Mouse (Mus musculus) kidney, adult 2 months (tissue): ENCODE data around the gene Ap2a1. TPM values are rescaled to one million over a fixed set of nuclear protein-coding genes. Genes with fewer than 3 reads are reported as not detected.

ENCODE experiments used
- DNase-seq: peaks from one replicate; pipeline ENCODE4 v3.0.0; 2021
- H3K27ac ChIP-seq: fragments of 200-500 bp; 2 replicates; pipeline ENCODE4 v1.5.1; 2012; ENCODE audit warnings: low read depth, low read length, control low read depth, inconsistent platforms; ENCODE audit not compliant: insufficient read depth
- H3K27me3 ChIP-seq: fragments of 200-500 bp; replicated peaks from 2 replicates; pipeline ENCODE4 v1.6.1; 2012; ENCODE audit warnings: mild to moderate bottlenecking, moderate library complexity, low read length, inconsistent platforms; ENCODE audit not compliant: control insufficient read depth, insufficient read depth
- H3K36me3 ChIP-seq: fragments of 200-500 bp; 2 replicates; pipeline ENCODE4 v1.6.1; 2012; ENCODE audit warnings: mild to moderate bottlenecking, moderate library complexity, low read length, inconsistent platforms; ENCODE audit not compliant: control insufficient read depth, insufficient read depth
- H3K4me1 ChIP-seq: fragments of 200-500 bp; 2 replicates; pipeline ENCODE4 v1.6.1; 2011; ENCODE audit warnings: low read length; ENCODE audit not compliant: control insufficient read depth, insufficient read depth
- H3K4me3 ChIP-seq: fragments of 200-500 bp; 2 replicates; pipeline ENCODE4 v1.5.1; 2011; ENCODE audit warnings: mild to moderate bottlenecking, low read depth, low read length, control low read depth; ENCODE audit not compliant: insufficient read depth
- CTCF ChIP-seq: fragments of 200-500 bp; conservative IDR thresholded peaks from 2 replicates; pipeline ENCODE4 v1.5.1; 2011; ENCODE audit warnings: low read depth, mild to moderate bottlenecking, control low read depth, low read length, moderate library complexity, mixed read lengths; ENCODE audit not compliant: insufficient read depth, insufficient read length
- POLR2A ChIP-seq: fragments of 200-500 bp; IDR thresholded peaks from one replicate; pipeline ENCODE4 v1.6.1; 2011; ENCODE audit warnings: low read depth, low read length, control low read depth
- WGBS: fragments of 180-500 bp; shearing (Covaris S2); methylation state at CpG from one replicate; pipeline ENCODE4 v1.1.7; 2018; 5-methylcytosine and 5-hydroxymethylcytosine counted together
- polyA plus RNA-seq: library from polyadenylated mRNA; depleted of rRNA; stranded (reverse); fragments of >200 nt; gene quantifications from 2 replicates; pipeline ENCODE4 v1.2.3, GENCODE M21; 2012

The Ap2a1 gene
- polyA plus RNA-seq, 1 experiment = 58.0 TPM

- Histone ChIP-seq H3K4me1 (peaks cover 22% of the 10 kb centered on the region), H3K4me3 (peak overlapping the region; percentile 84), H3K27ac (peak overlapping the region; percentile 99), H3K27me3 (no peaks in the 10 kb centered on the region), H3K36me3 (no peaks in the 10 kb centered on the region)
- no peak for TF ChIP-seq CTCF
- DNase-seq = no peak
- WGBS = 18% methylated on average over 10 of the region's 10 CpGs
Measured at GRCm38 (mm10) chr7:44855036-44855435, 74.3 kb downstream of the Ap2a1 start.

DNA sequence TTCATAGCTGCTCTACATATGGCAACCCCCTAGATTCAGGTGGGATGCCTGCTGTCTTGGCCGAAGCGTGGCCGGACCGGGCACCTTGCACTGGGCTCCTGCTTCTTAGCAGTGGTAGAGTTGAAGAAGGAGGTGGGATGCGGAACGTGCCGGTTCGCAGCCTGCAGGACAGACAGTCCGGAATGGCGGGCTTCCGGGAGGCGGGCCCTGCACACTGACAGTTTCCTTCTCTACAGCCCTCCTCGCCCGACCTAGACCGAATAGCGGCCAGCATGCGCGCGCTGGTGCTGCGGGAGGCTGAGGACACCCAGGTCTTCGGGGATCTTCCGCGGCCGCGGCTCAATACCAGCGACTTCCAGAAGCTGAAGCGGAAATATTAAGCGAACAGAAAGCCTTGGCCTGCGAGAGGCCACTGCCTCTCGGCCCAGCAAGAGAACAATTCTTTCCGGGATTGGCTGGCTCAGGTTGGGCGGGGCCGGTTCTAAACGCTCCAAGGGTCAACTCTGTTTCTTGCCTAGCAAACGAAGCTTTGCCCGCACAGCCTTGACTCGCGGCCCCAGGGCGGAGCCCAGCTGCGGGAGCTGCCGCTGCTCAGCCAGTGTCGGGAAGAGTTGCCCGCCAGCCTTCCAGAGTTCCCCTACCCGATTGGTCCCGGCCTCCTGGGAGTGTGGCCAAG, 74.8 kb downstream of the Ap2a1 start:
- Histone ChIP-seq H3K36me3 (no peaks in the 10 kb centered on the region), H3K4me3 (peak overlapping the region; percentile 84), H3K27me3 (no peaks in the 10 kb centered on the region), H3K4me1 (peaks cover 22% of the 10 kb centered on the region), H3K27ac (peak overlapping the region; percentile 99)
- under 1% methylated on average over 45 of the region's 45 CpGs for WGBS
- peak; percentile 27 for TF ChIP-seq POLR2A
- TF ChIP-seq CTCF = no peak
- DNase-seq = peak; percentile 97

DNA sequence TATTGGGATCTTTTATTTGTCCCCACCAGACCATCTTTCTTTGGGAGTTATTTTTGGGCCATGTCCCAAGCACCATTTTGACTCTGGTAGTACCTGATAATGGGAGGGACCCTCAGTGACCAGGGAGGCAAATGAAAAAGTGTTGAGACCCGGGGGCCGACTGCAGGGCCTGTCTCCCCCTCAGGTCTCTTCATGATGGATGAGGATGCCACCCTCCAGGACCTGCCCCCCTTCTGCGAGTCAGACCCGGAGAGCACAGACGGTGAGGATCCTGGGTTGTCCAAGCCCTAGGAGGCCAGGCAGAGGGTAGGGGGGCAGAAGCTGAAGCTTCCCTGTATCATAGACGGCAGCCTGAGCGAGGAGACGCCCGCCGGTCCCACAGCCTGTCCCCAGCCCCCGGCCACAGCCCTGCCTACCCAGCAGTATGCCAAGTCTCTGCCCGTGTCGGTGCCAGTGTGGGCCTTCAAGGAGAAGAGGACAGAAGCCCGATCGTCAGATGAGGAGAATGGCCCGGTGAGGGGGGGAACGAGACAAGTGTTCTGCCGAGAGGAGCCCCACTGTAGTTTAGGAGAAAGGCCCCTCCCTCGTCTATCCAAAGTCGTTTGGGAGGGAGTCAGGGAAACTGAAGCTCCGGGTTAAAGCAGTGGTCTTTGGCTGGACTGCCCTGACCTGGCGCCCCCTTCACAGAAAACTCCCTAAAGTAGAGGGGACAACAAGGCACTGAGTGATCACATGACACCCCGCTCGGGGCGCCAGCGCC, 75.5 kb downstream of the Ap2a1 start:
- 10% methylated on average over 26 of the region's 26 CpGs for WGBS
- Histone ChIP-seq H3K36me3 (no peaks in the 10 kb centered on the region), H3K4me3 (peak overlapping the region; percentile 84), H3K27me3 (no peaks in the 10 kb centered on the region), H3K4me1 (peaks cover 22% of the 10 kb centered on the region), H3K27ac (peak overlapping the region; percentile 99)
- no peak for DNase-seq
- TF ChIP-seq CTCF (no peak), POLR2A (no peak)

GRCm38 (mm10) chr7:44853065-44853464, 76.2 kb downstream of the Ap2a1 start:
- Histone ChIP-seq H3K27me3 (no peaks in the 10 kb centered on the region), H3K4me3 (no peak overlapping the region), H3K4me1 (peaks cover 24% of the 10 kb centered on the region), H3K36me3 (no peaks in the 10 kb centered on the region), H3K27ac (no peak overlapping the region)
- WGBS = 99% methylated on average over 2 of the region's 2 CpGs
- TF ChIP-seq CTCF (no peak), POLR2A (no peak)
- DNase-seq = no peak

GRCm38 (mm10) chr7:44852259-44853027, 76.9 kb downstream of the Ap2a1 start:
- TF ChIP-seq POLR2A = no peak
- no peak for TF ChIP-seq CTCF
- Histone ChIP-seq H3K27ac (no peak overlapping the region), H3K4me3 (no peak overlapping the region), H3K36me3 (no peaks in the 10 kb centered on the region), H3K4me1 (peaks cover 30% of the 10 kb centered on the region), H3K27me3 (no peaks in the 10 kb centered on the region)
- 87% methylated on average over 36 of the region's 36 CpGs for WGBS
- DNase-seq = no peak

DNA sequence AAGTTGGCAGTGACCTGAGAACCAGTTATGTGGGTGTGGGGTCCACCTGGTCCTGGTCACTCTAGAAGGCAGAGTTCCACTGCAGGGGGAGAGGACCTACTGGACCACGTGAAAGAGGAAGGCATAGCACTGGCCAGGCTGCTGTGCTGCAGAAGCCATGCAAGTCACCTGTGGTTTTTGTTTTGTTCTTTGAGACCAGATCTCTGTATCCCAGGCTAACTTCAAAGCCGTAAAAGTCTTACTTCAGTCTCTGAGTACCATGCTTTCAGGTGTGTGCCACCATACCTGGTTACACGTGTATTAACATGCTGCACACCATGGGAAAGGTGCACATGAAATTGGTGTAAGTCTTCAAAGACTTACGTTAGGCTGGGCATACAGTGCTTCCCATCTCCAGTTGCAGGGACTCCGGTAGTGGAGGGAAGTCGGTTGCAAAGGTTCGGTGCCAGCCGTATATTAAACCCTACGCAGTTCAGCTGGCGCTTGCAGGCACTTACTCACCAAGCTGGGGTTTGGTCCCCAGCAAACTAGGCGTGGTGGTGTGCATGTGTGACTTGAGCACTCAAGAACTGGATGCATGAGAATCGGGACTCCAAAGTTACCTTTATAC, 77.6 kb downstream of the Ap2a1 start:
- 86% methylated on average over 12 of the region's 12 CpGs for WGBS
- Histone ChIP-seq H3K4me3 (no peak overlapping the region), H3K27ac (no peak overlapping the region)

More for the DNA sequence above, 77.6 kb downstream of the Ap2a1 start:
- Histone ChIP-seq H3K36me3 (no peaks in the 10 kb centered on the region), H3K4me1 (peaks cover 30% of the 10 kb centered on the region), H3K27me3 (no peaks in the 10 kb centered on the region)
- no peak for DNase-seq
- no peak for TF ChIP-seq POLR2A
- TF ChIP-seq CTCF = no peak
